Mouse (Mus musculus) neural tube, embryonic 13.5 days (tissue): Measurements from ENCODE around the gene Man2a1. TPM values are rescaled to one million over a fixed set of nuclear protein-coding genes. Genes with fewer than 3 reads are reported as not detected.

Source experiments
- ATAC-seq: fragments of 200-750 bp; cut with Nextera tagmentation; 2 replicates; pipeline ENCODE4 v1.8.0; 2017; ENCODE audit warnings: low read depth, mild to moderate bottlenecking, moderate TSS enrichment, moderate library complexity
- H3K27ac ChIP-seq: fragments of 300-500 bp; sonication (generic); replicated peaks from 2 replicates; pipeline ENCODE4 v1.5.1; 2015; ENCODE audit warnings: moderate library complexity, mild to moderate bottlenecking, inconsistent platforms
- H3K27me3 ChIP-seq: fragments of 300-500 bp; sonication (generic); 2 replicates; pipeline ENCODE4 v1.6.1; 2015; ENCODE audit warnings: mild to moderate bottlenecking, inconsistent platforms
- H3K36me3 ChIP-seq: fragments of 300-500 bp; sonication (generic); 2 replicates; pipeline ENCODE4 v1.6.1; 2015; ENCODE audit warnings: mild to moderate bottlenecking, inconsistent platforms
- H3K4me1 ChIP-seq: fragments of 300-500 bp; sonication (generic); replicated peaks from 2 replicates; pipeline ENCODE4 v1.6.1; 2015; ENCODE audit warnings: inconsistent platforms
- H3K4me2 ChIP-seq: fragments of 300-500 bp; sonication (generic); 2 replicates; pipeline ENCODE4 v1.6.1; 2015; ENCODE audit warnings: inconsistent platforms, mild to moderate bottlenecking, moderate library complexity
- H3K4me3 ChIP-seq: fragments of 300-500 bp; sonication (generic); 2 replicates; pipeline ENCODE4 v1.5.1; 2015; ENCODE audit warnings: mild to moderate bottlenecking, inconsistent platforms
- H3K9ac ChIP-seq: fragments of 300-500 bp; sonication (generic); 2 replicates; pipeline ENCODE4 v1.6.1; 2015; ENCODE audit warnings: moderate library complexity, mild to moderate bottlenecking, inconsistent platforms
- H3K9me3 ChIP-seq: fragments of 300-500 bp; sonication (generic); 2 replicates; pipeline ENCODE4 v1.6.1; 2016; ENCODE audit warnings: inconsistent platforms
- WGBS: fragments of 180-500 bp; shearing (Covaris S2); methylation state at CpG from one replicate; pipeline ENCODE4 v1.1.7; 2015; 5-methylcytosine and 5-hydroxymethylcytosine counted together
- polyA plus RNA-seq: library from polyadenylated mRNA; unstranded; fragments of >200 nt; fragmentation: Nextera tagmentation; extraction: Ambion mirVana; gene quantifications from 2 replicates; pipeline ENCODE4 v1.2.1, GENCODE M21; 2015

The Man2a1 gene
- polyA plus RNA-seq, 1 experiment from 2014 or later = 5.3 TPM

- Histone ChIP-seq H3K27ac (no peak overlapping the region), H3K27me3 (no peaks in the 10 kb centered on the region), H3K36me3 (no peaks in the 10 kb centered on the region), H3K4me3 (no peak overlapping the region), H3K4me1 (no peaks in the 10 kb centered on the region), H3K9ac (no peak overlapping the region), H3K9me3 (no peaks in the 10 kb centered on the region), H3K4me2 (no peak overlapping the region)
- no peak for ATAC-seq
- WGBS = 72% methylated on average over 3 of the region's 3 CpGs
Observed at GRCm38 (mm10) chr17:64778300-64778699, 177.8 kb downstream of the Man2a1 start.

GRCm38 (mm10) chr17:64778756-64779155 is 178.2 kb downstream of the Man2a1 start:
- H3K9me3 ChIP-seq = no peaks in the 10 kb centered on the region
- no peaks in the 10 kb centered on the region for H3K27me3 ChIP-seq
- H3K27ac ChIP-seq = no peak overlapping the region
- no peaks in the 10 kb centered on the region for H3K4me1 ChIP-seq
- H3K4me2 ChIP-seq = no peak overlapping the region
- ATAC-seq = no peak
- 91% methylated on average over 12 of the region's 12 CpGs for WGBS
- no peaks in the 10 kb centered on the region for H3K36me3 ChIP-seq
- H3K4me3 ChIP-seq = no peak overlapping the region
- no peak overlapping the region for H3K9ac ChIP-seq

GRCm38 (mm10) chr17:64780753-64781490 is 180.4 kb downstream of the Man2a1 start:
- Histone ChIP-seq H3K9me3 (no peaks in the 10 kb centered on the region), H3K36me3 (no peaks in the 10 kb centered on the region), H3K27me3 (no peaks in the 10 kb centered on the region), H3K4me1 (no peaks in the 10 kb centered on the region), H3K4me3 (no peak overlapping the region), H3K4me2 (no peak overlapping the region), H3K27ac (no peak overlapping the region), H3K9ac (no peak overlapping the region)
- ATAC-seq = no peak
- WGBS = 87% methylated on average over 18 of the region's 18 CpGs

GRCm38 (mm10) chr17:64782307-64782706 is 181.8 kb downstream of the Man2a1 start:
- no peaks in the 10 kb centered on the region for H3K27me3 ChIP-seq
- H3K9ac ChIP-seq = no peak overlapping the region
- no peaks in the 10 kb centered on the region for H3K36me3 ChIP-seq
- 85% methylated on average over 3 of the region's 3 CpGs for WGBS
- no peaks in the 10 kb centered on the region for H3K4me1 ChIP-seq
- H3K4me3 ChIP-seq = no peak overlapping the region
- H3K4me2 ChIP-seq = no peak overlapping the region
- no peak overlapping the region for H3K27ac ChIP-seq
- ATAC-seq = no peak
- H3K9me3 ChIP-seq = no peaks in the 10 kb centered on the region

GRCm38 (mm10) chr17:64785961-64786360 is 185.4 kb downstream of the Man2a1 start:
- Histone ChIP-seq H3K9ac (no peak overlapping the region), H3K4me2 (no peak overlapping the region), H3K9me3 (no peaks in the 10 kb centered on the region), H3K4me3 (no peak overlapping the region), H3K27ac (no peak overlapping the region), H3K36me3 (no peaks in the 10 kb centered on the region), H3K27me3 (no peaks in the 10 kb centered on the region), H3K4me1 (no peaks in the 10 kb centered on the region)
- 52% methylated on average over 1 of the region's 1 CpGs for WGBS
- ATAC-seq = no peak

GRCm38 (mm10) chr17:64788301-64788700 is 187.8 kb downstream of the Man2a1 start:
- Histone ChIP-seq H3K27me3 (no peaks in the 10 kb centered on the region), H3K4me2 (no peak overlapping the region), H3K9ac (no peak overlapping the region), H3K4me3 (no peak overlapping the region), H3K27ac (no peak overlapping the region), H3K36me3 (no peaks in the 10 kb centered on the region), H3K9me3 (no peaks in the 10 kb centered on the region), H3K4me1 (no peaks in the 10 kb centered on the region)
- no peak for ATAC-seq
- 93% methylated on average over 13 of the region's 13 CpGs for WGBS

GRCm38 (mm10) chr17:64789175-64789574 is 188.6 kb downstream of the Man2a1 start:
- Histone ChIP-seq H3K4me1 (no peaks in the 10 kb centered on the region), H3K36me3 (no peaks in the 10 kb centered on the region), H3K27ac (no peak overlapping the region), H3K4me3 (no peak overlapping the region), H3K27me3 (no peaks in the 10 kb centered on the region), H3K4me2 (no peak overlapping the region), H3K9me3 (no peaks in the 10 kb centered on the region), H3K9ac (no peak overlapping the region)
- no peak for ATAC-seq
- 72% methylated on average over 3 of the region's 3 CpGs for WGBS

- no peaks in the 10 kb centered on the region for H3K9me3 ChIP-seq
- H3K27me3 ChIP-seq = no peaks in the 10 kb centered on the region
- 86% methylated on average over 3 of the region's 3 CpGs for WGBS
- H3K4me2 ChIP-seq = no peak overlapping the region
- no peak for ATAC-seq
- no peak overlapping the region for H3K9ac ChIP-seq
- H3K36me3 ChIP-seq = no peaks in the 10 kb centered on the region
- no peak overlapping the region for H3K4me3 ChIP-seq
- no peak overlapping the region for H3K27ac ChIP-seq
- no peaks in the 10 kb centered on the region for H3K4me1 ChIP-seq
Observed at GRCm38 (mm10) chr17:64792076-64792475, 191.5 kb downstream of the Man2a1 start.

GRCm38 (mm10) chr17:64792623-64793022 is 192.1 kb downstream of the Man2a1 start:
- H3K9ac ChIP-seq = no peak overlapping the region
- WGBS = 80% methylated on average over 5 of the region's 5 CpGs
- H3K36me3 ChIP-seq = no peaks in the 10 kb centered on the region
- no peak overlapping the region for H3K4me3 ChIP-seq
- no peak overlapping the region for H3K27ac ChIP-seq
- H3K9me3 ChIP-seq = no peaks in the 10 kb centered on the region
- H3K4me2 ChIP-seq = no peak overlapping the region
- H3K4me1 ChIP-seq = no peaks in the 10 kb centered on the region
- no peak for ATAC-seq
- H3K27me3 ChIP-seq = no peaks in the 10 kb centered on the region

- Histone ChIP-seq H3K4me3 (no peak overlapping the region), H3K9ac (no peak overlapping the region), H3K4me1 (peaks cover 16% of the 10 kb centered on the region), H3K27me3 (no peaks in the 10 kb centered on the region), H3K4me2 (no peak overlapping the region), H3K36me3 (no peaks in the 10 kb centered on the region), H3K27ac (no peak overlapping the region), H3K9me3 (no peaks in the 10 kb centered on the region)
- no peak for ATAC-seq
- 52% methylated on average over 11 of the region's 11 CpGs for WGBS
Observed at GRCm38 (mm10) chr17:64802168-64802955, 201.8 kb downstream of the Man2a1 start.

- no peaks in the 10 kb centered on the region for H3K36me3 ChIP-seq
- H3K4me3 ChIP-seq = no peak overlapping the region
- no peaks in the 10 kb centered on the region for H3K27me3 ChIP-seq
- WGBS = 69% methylated on average over 7 of the region's 7 CpGs
- H3K4me1 ChIP-seq = peaks cover 16% of the 10 kb centered on the region
- no peak overlapping the region for H3K27ac ChIP-seq
- H3K9ac ChIP-seq = no peak overlapping the region
- no peak overlapping the region for H3K4me2 ChIP-seq
- no peaks in the 10 kb centered on the region for H3K9me3 ChIP-seq
- no peak for ATAC-seq
Observed at GRCm38 (mm10) chr17:64802956-64803275, 202.4 kb downstream of the Man2a1 start.
